Mouse (Mus musculus) cerebellum, adult 2 months (tissue): ENCODE data around the gene Ern1.

Experiments
- CTCF ChIP-seq: fragments of 200-500 bp; IDR thresholded peaks from 2 replicates; pipeline ENCODE4 v1.5.1; 2011; ENCODE audit warnings: low read depth, mild to moderate bottlenecking, control low read depth, low read length, moderate library complexity, borderline replicate concordance; ENCODE audit not compliant: insufficient read depth
- POLR2A ChIP-seq: fragments of 200-500 bp; IDR thresholded peaks from 2 replicates; pipeline ENCODE4 v1.6.1; 2011; ENCODE audit warnings: low read length, control low read depth, borderline replicate concordance; ENCODE audit not compliant: insufficient read depth

- TF ChIP-seq POLR2A (no peak), CTCF (no peak)
Observed at GRCm38 (mm10) chr11:106529113-106529512, 41.5 kb upstream of the Ern1 start.
